Mouse (Mus musculus): ENCODE measurements around the gene Ucp2. TPM values are rescaled to one million over a fixed set of nuclear protein-coding genes. Genes with fewer than 3 reads are reported as not detected.
A peak's percentile ranks its signal among the peaks of the same experiment; 100 is the strongest.

Ucp2 gene
- total RNA-seq, 1 experiment: 46.9 TPM

DNA sequence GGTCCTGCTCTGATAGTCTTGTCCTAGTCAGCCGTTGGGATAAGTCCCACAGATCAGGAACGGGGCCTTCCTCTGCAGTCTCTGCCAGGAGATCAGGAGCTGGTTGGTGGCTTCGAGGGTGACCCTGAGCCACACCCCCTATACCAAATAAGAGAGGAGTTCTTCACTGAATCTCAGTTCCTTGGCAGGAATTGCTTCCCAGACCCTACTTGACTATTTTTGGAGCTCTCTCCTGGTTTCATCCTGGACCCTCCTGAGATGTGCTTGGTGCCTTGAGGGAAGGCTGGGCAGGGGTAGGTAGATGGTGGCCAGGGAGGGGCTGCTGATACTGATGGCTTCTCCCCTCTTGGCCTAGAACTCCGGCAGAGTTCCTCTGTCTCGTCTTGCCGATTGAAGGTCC lies 3.2 kb downstream of the Ucp2 start:
- peak overlapping the region in 1 of 2 experiments; percentile 8; a peak in 1 of 4 replicates for H3K4me3 ChIP-seq (ENCODE audit: insufficient read depth in 1 of 2, low read depth in 1 of 2, low read length in 2 of 2, poor library complexity in 1 of 2, severe bottlenecking in 1 of 2)
- H3K4me1 ChIP-seq (ENCODE audit: control insufficient read depth in 2 of 2, insufficient read depth in 2 of 2, low read length in 2 of 2, poor library complexity in 1 of 2): peaks cover 3 to 37% of the 10 kb centered on the region in 2 experiments; a peak in 3 of 4 replicates
- no peak for TF ChIP-seq CHD2 (IDR thresholded peaks at IDR 0.05; ENCODE audit: low read depth, low read length)
- TF ChIP-seq HCFC1 (IDR thresholded peaks at IDR 0.05; ENCODE audit: borderline replicate concordance, insufficient read depth, low read length): no peak
- TF ChIP-seq MAFK (IDR thresholded peaks at IDR 0.05; ENCODE audit: insufficient read depth, low read depth, low read length): no peak
- no peak for TF ChIP-seq ZC3H11A (IDR thresholded peaks at IDR 0.05; ENCODE audit: borderline replicate concordance, low read depth, low read length)
- no peak for TF ChIP-seq ZNF384 (IDR thresholded peaks at IDR 0.05; ENCODE audit: low read depth, low read length)
- H3K27ac ChIP-seq (ENCODE audit: insufficient read depth, low read depth, low read length, poor library complexity, severe bottlenecking): peak overlapping the region; percentile 33; the same call in 1 of the 2 replicates
- peaks cover 55% of the 10 kb centered on the region for H3K36me3 ChIP-seq (ENCODE audit: control insufficient read depth, insufficient read depth, low read length, poor library complexity, severe bottlenecking)
- in situ Hi-C loops (cut with MboI; ENCODE audit: low sequenced_read_pairs in 2 of 2, unreplicated experiment in 2 of 2): no loop called here
- DNase-seq (ENCODE audit: low read depth, low spot score): no peak
- no peaks in the 10 kb centered on the region for H3K9me3 ChIP-seq (ENCODE audit: control insufficient read depth, insufficient read depth, low read depth, low read length)
- H3K9ac ChIP-seq (ENCODE audit: insufficient read depth, low read depth, low read length, poor library complexity, severe bottlenecking): peak overlapping the region; percentile 18; the same call in 1 of the 2 replicates

DNA sequence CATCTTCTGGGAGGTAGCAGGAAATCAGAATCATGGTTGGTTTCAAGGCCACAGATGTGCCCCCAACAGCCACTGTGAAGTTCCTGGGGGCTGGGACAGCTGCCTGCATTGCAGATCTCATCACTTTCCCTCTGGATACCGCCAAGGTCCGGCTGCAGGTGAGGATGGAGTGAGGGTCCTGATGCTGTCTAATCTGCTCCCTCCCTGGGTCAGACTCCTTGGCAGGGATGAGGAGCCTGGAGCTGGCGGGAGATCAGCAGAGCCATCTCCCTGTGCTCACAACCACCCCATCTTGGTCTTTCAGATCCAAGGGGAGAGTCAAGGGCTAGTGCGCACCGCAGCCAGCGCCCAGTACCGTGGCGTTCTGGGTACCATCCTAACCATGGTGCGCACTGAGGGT lies 3.7 kb downstream of the Ucp2 start:
- in situ Hi-C loops (cut with MboI; ENCODE audit: low sequenced_read_pairs in 2 of 2, unreplicated experiment in 2 of 2): no loop called here
- peaks cover 3 to 41% of the 10 kb centered on the region in 2 experiments; a peak in 3 of 4 replicates for H3K4me1 ChIP-seq (ENCODE audit: control insufficient read depth in 2 of 2, insufficient read depth in 2 of 2, low read length in 2 of 2, poor library complexity in 1 of 2)
- TF ChIP-seq MAFK (IDR thresholded peaks at IDR 0.05; ENCODE audit: insufficient read depth, low read depth, low read length) (no peak), HCFC1 (IDR thresholded peaks at IDR 0.05; ENCODE audit: borderline replicate concordance, insufficient read depth, low read length) (no peak), ZC3H11A (IDR thresholded peaks at IDR 0.05; ENCODE audit: borderline replicate concordance, low read depth, low read length) (no peak), ZNF384 (IDR thresholded peaks at IDR 0.05; ENCODE audit: low read depth, low read length) (no peak), CHD2 (IDR thresholded peaks at IDR 0.05; ENCODE audit: low read depth, low read length) (no peak)

GRCm38 (mm10) chr7:100497402-100497801 lies 4.3 kb downstream of the Ucp2 start:
- peaks cover 3 to 42% of the 10 kb centered on the region in 2 experiments; a peak in 3 of 4 replicates for H3K4me1 ChIP-seq (ENCODE audit: control insufficient read depth in 2 of 2, insufficient read depth in 2 of 2, low read length in 2 of 2, poor library complexity in 1 of 2)
- H3K9ac ChIP-seq (ENCODE audit: insufficient read depth, low read depth, low read length, poor library complexity, severe bottlenecking): peak overlapping the region; percentile 3; the same call in 1 of the 2 replicates
- in situ Hi-C loops (cut with MboI; ENCODE audit: low sequenced_read_pairs in 2 of 2, unreplicated experiment in 2 of 2): no loop called here
- H3K9me3 ChIP-seq (ENCODE audit: control insufficient read depth, insufficient read depth, low read depth, low read length): no peaks in the 10 kb centered on the region
- H3K36me3 ChIP-seq (ENCODE audit: control insufficient read depth, insufficient read depth, low read length, poor library complexity, severe bottlenecking): peaks cover 55% of the 10 kb centered on the region
- 0 out of 4 replicates have a peak overlapping the region, but pooled peaks of 1 of the 2 experiments have one; percentile 13 for H3K4me3 ChIP-seq (ENCODE audit: insufficient read depth in 1 of 2, low read depth in 1 of 2, low read length in 2 of 2, poor library complexity in 1 of 2, severe bottlenecking in 1 of 2)
- no peak for TF ChIP-seq MAFK (IDR thresholded peaks at IDR 0.05; ENCODE audit: insufficient read depth, low read depth, low read length)
- no peak for TF ChIP-seq CHD2 (IDR thresholded peaks at IDR 0.05; ENCODE audit: low read depth, low read length)
- TF ChIP-seq HCFC1 (IDR thresholded peaks at IDR 0.05; ENCODE audit: borderline replicate concordance, insufficient read depth, low read length): no peak
- no peak for TF ChIP-seq ZNF384 (IDR thresholded peaks at IDR 0.05; ENCODE audit: low read depth, low read length)
- no peak for TF ChIP-seq ZC3H11A (IDR thresholded peaks at IDR 0.05; ENCODE audit: borderline replicate concordance, low read depth, low read length)
- H3K27ac ChIP-seq (ENCODE audit: insufficient read depth, low read depth, low read length, poor library complexity, severe bottlenecking): no peak overlapping the region
- DNase-seq (ENCODE audit: low read depth, low spot score): no peak

More for the DNA sequence above, 3.7 kb downstream of the Ucp2 start:
- H3K9me3 ChIP-seq (ENCODE audit: control insufficient read depth, insufficient read depth, low read depth, low read length): no peaks in the 10 kb centered on the region
- H3K27ac ChIP-seq (ENCODE audit: insufficient read depth, low read depth, low read length, poor library complexity, severe bottlenecking): no peak overlapping the region; the same call in 1 of the 2 replicates
- H3K36me3 ChIP-seq (ENCODE audit: control insufficient read depth, insufficient read depth, low read length, poor library complexity, severe bottlenecking): peaks cover 55% of the 10 kb centered on the region
- no peak for DNase-seq (ENCODE audit: low read depth, low spot score)
- 0 out of 2 replicates have a peak overlapping the region, but pooled peaks have one; percentile 8 for H3K9ac ChIP-seq (ENCODE audit: insufficient read depth, low read depth, low read length, poor library complexity, severe bottlenecking)
- peak overlapping the region in 1 of 2 experiments; percentile 13; a peak in 1 of 4 replicates for H3K4me3 ChIP-seq (ENCODE audit: insufficient read depth in 1 of 2, low read depth in 1 of 2, low read length in 2 of 2, poor library complexity in 1 of 2, severe bottlenecking in 1 of 2)

DNA sequence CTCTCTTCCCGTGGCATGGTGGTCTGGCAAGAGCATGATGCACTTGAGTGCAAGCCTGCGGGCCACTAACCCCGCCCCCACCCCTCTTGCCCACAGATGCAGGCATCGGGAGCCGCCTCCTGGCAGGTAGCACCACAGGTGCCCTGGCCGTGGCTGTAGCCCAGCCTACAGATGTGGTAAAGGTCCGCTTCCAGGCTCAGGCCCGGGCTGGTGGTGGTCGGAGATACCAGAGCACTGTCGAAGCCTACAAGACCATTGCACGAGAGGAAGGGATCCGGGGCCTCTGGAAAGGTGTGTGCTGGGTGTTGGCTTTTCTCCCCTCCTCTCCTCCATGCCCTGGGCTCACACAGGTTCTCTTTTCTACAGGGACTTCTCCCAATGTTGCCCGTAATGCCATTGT lies 4.8 kb downstream of the Ucp2 start:
- no peak overlapping the region for H3K4me3 ChIP-seq (ENCODE audit: insufficient read depth in 1 of 2, low read depth in 1 of 2, low read length in 2 of 2, poor library complexity in 1 of 2, severe bottlenecking in 1 of 2)

More for the DNA sequence above, 4.8 kb downstream of the Ucp2 start:
- in situ Hi-C loops (cut with MboI; ENCODE audit: low sequenced_read_pairs in 2 of 2, unreplicated experiment in 2 of 2): no loop called here
- Histone ChIP-seq H3K36me3 (ENCODE audit: control insufficient read depth, insufficient read depth, low read length, poor library complexity, severe bottlenecking) (peaks cover 55% of the 10 kb centered on the region), H3K27ac (ENCODE audit: insufficient read depth, low read depth, low read length, poor library complexity, severe bottlenecking) (no peak overlapping the region), H3K9me3 (ENCODE audit: control insufficient read depth, insufficient read depth, low read depth, low read length) (no peaks in the 10 kb centered on the region), H3K9ac (ENCODE audit: insufficient read depth, low read depth, low read length, poor library complexity, severe bottlenecking) (peak overlapping the region; percentile 3; the same call in 1 of the 2 replicates), H3K4me1 (ENCODE audit: control insufficient read depth in 2 of 2, insufficient read depth in 2 of 2, low read length in 2 of 2, poor library complexity in 1 of 2) (peaks cover 6 to 44% of the 10 kb centered on the region in 2 experiments; a peak in 3 of 4 replicates)
- no peak for DNase-seq (ENCODE audit: low read depth, low spot score)
- TF ChIP-seq CHD2 (IDR thresholded peaks at IDR 0.05; ENCODE audit: low read depth, low read length) (no peak), MAFK (IDR thresholded peaks at IDR 0.05; ENCODE audit: insufficient read depth, low read depth, low read length) (no peak), ZNF384 (IDR thresholded peaks at IDR 0.05; ENCODE audit: low read depth, low read length) (no peak), ZC3H11A (IDR thresholded peaks at IDR 0.05; ENCODE audit: borderline replicate concordance, low read depth, low read length) (no peak)

Data from ES-E14 (cell line).